Mouse (Mus musculus): ENCODE measurements around the gene Zc3h7b. TPM values are rescaled to one million over a fixed set of nuclear protein-coding genes. Genes with fewer than 3 reads are reported as not detected.
"Not testable (repeated sequence)": the region's sequence is repeated elsewhere in the genome, so short reads cannot be mapped to it uniquely, and the experiment has no call there.

Gene Zc3h7b
- polyA plus RNA-seq (2012; rRNA removed) = 9.4 and 11.6 TPM in 2 replicates

DNA sequence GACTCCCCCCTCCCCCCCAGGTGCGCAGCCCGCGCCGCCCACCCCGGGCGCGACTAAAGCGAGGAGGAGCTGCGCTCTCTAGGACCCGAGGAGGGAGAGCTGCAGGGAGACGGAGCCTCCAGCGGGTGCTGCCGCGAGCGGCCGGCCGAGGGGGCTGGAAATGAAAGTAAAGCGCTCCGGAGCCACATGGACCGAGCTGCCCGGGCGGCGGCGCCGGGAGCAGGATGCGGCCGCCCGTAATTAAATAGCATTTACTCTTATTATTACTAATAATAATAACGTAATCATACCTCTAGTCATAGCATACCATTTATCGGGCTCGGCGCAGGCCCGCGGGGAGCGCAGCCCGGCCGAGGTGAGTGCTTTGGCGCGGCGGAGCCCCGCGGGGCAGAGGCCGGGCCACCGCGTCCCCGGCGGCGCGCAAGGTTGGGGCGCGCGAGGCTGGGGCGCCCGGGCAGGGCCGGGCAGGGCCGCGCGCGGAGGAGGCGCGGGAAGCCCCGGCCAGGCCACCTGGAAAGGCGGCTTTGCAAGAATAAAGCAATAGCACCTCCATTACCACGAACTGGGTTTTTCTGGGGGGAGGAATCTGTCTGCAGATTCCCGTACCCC lies at the start of gene Zc3h7b, which contains the start of gene Rangap1:
Gene Zc3h7b, plus strand, starts transcription at position 66 of the 609 bp plus-strand sequence.
Gene Rangap1, minus strand, starts transcription at position 539 of the 609 bp plus-strand sequence.
- no peak for DNase-seq (ENCODE audit: low read depth, low spot score)
- WGBS = under 1% methylated on average over 65 of the region's 65 CpGs

DNA sequence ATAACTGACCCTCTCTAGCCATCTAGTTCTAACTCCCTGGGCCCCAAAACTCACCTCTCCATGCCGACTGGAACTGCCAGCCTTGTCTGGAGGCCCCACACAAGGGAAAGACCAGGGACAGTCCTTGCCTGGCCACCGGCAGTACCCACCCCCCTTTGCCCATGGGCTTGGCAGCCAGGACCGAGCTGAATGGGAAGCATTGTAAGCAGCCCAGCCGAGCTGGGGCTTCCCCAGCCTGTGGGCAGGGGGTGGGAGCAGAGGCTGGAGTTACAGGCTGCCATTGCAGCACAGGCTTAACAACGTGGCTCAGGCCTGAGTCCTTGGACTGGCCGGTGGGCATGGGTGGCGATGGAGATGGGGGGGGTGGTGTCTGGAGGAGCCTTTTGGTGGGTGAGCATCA lies 47.7 kb upstream of the Zc3h7b start, which contains the start of gene Chadl:
Gene Chadl, minus strand, starts transcription at position 113 of the 400 bp plus-strand sequence.
- no peak for DNase-seq (ENCODE audit: low read depth, low spot score)
- WGBS = 76% methylated on average over 7 of the region's 7 CpGs

DNA sequence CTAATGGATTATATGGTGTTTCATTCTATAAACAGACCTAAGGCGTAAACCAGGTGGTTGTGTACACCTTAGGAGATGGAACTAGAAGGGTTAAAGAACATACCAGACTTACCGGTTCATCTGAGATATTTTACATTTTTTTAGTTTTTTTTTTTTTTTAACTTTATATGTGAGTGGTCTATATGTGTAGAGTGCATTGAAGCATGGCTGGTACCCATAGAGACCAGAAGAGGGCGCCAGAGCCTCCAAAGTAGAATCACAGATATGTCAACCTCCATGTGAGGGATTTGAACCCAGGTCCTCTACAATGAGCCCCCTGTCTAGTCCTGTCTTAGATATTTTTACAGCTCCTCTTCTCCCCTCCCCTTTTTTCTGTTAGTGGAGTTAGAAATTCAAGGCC lies 47.0 kb upstream of the Zc3h7b start:
- DNase-seq (ENCODE audit: low read depth, low spot score) = no peak
- WGBS = 39% methylated on average over 3 of the region's 3 CpGs

DNA sequence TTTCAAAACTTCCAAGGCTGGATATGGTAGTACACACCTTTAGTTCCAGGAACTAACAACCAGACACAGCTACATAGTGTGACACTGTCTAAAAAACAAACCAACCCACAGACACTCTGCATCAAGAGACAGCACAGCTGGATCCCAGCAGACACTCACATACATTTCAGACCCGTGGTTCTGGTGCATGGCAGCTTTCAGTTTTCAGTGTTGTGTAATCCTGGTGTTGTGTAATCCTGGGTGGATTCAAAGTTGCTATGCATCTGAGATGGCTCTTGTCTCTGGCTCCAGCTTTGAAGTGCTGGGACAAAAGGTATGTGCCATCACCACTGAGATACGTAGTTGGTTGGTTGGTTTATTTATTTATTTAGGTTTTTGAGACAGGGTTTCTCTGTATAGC lies 46.3 kb upstream of the Zc3h7b start:
- DNase-seq (ENCODE audit: low read depth, low spot score) = no peak
- WGBS = 56% methylated on average over 2 of the region's 2 CpGs

GRCm38 (mm10) chr15:81700161-81700560 lies 44.7 kb upstream of the Zc3h7b start:
- WGBS = 17% methylated on average over 2 of the region's 2 CpGs
- no peak for DNase-seq (ENCODE audit: low read depth, low spot score)

GRCm38 (mm10) chr15:81700601-81701000 lies 44.3 kb upstream of the Zc3h7b start:
- no peak for DNase-seq (ENCODE audit: low read depth, low spot score)
- 34% methylated on average over 8 of the region's 8 CpGs for whole genome bisulfite sequencing

- WGBS = 79% methylated on average over 4 of the region's 4 CpGs
- not testable (repeated sequence) for DNase-seq (ENCODE audit: low read depth, low spot score)
These were observed 43.5 kb upstream of the Zc3h7b start for GRCm38 (mm10) chr15:81701350-81701749.

- DNase-seq (ENCODE audit: low read depth, low spot score) = no peak
- 88% methylated on average over 13 of the region's 13 CpGs for WGBS
These were observed 42.4 kb upstream of the Zc3h7b start for GRCm38 (mm10) chr15:81702306-81703093.

- 79% methylated on average over 3 of the region's 3 CpGs for WGBS
- DNase-seq (ENCODE audit: low read depth, low spot score) = no peak
These were observed 41.8 kb upstream of the Zc3h7b start for GRCm38 (mm10) chr15:81703094-81703489.

DNA sequence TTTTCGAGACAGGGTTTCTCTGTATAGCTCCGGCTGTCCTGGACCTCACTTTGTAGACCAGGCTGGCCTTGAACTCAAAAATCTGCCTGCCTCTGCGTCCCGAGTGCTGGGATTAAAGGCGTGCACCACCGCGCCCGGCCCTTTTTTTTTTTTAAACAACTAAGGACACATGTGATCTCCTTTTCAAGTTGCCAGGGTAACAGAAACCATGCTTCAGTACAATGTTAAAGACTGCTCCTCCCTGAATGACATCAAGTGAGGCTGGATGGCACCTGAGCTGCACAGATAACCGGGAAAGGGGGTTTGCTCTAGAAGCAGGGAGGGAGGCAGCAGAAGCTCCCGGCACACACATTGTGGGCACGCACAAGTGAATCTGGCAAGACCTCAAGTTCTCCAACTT lies 35.9 kb upstream of the Zc3h7b start:
- 88% methylated on average over 11 of the region's 11 CpGs for WGBS
- no peak for DNase-seq (ENCODE audit: low read depth, low spot score)

- DNase-seq (ENCODE audit: low read depth, low spot score) = no peak
- WGBS = 100% methylated on average over 1 of the region's 1 CpGs
These were observed 35.2 kb upstream of the Zc3h7b start for GRCm38 (mm10) chr15:81709686-81710085.

DNA sequence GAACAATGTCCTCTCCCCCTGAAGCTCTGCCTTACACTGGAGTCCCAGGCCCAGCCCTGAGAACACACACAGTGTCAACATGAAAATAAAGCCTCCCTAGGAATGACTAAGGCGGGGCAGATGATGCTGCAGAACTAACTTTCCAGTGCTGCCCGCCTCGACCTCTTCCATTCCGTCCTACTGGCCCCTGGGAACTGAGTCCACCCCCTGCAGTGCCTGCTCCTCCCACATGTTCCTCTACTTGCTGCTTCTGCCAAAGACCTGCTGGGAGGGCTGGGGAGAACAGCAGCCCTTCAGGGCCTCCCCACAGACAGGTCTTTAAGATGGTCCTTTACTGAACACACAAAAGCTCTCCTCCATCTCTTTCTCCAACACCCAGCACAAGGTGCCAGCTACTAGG lies 34.1 kb upstream of the Zc3h7b start:
- 63% methylated on average over 4 of the region's 4 CpGs for WGBS
- DNase-seq (ENCODE audit: low read depth, low spot score) = no peak

- WGBS = 68% methylated on average over 6 of the region's 6 CpGs
- no peak for DNase-seq (ENCODE audit: low read depth, low spot score)
These were observed 31.1 kb upstream of the Zc3h7b start for GRCm38 (mm10) chr15:81713742-81714141.

DNA sequence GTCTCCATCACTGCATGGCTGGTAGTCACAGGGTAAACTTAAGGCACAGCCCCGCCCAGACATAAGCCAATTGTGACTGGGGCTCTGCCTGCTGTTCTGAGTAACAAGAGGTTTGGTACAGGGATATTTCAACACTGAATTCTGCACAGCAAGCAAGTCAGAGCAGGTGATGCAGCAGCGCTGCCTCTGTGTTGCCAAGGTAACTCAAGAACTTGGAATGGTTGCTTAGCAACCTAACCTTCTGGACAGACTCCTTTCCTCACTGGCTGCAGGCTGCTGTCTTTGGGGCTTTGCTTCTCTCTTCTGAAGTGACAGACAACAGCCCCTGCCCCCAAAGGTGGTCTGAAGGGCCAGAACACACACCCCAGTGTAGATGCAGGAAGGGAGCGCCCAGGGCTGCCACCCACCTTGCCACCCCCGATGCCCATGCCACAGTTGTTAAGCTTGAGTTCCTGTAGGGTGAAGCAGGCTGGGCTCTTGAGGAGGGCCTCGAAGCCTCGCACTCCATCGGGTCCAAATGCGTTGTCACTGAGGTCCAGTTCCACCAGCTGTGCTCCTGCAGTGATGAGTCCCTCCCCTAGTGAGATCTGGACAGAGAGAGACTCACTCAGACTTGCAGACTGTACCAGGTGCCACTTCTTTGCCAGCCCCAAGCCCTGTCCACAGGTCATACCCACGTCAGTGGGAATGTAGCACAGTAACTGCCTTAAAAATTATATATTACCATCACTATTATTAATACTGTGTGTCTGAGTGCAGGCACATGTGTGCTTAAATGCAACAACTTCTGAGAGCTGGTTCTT lies 26.3 kb upstream of the Zc3h7b start:
- DNase-seq (ENCODE audit: low read depth, low spot score) = no peak
- WGBS = 94% methylated on average over 9 of the region's 9 CpGs

GRCm38 (mm10) chr15:81719139-81719531 lies 25.7 kb upstream of the Zc3h7b start:
- WGBS = 92% methylated on average over 6 of the region's 6 CpGs
- no peak for DNase-seq (ENCODE audit: low read depth, low spot score)

- 95% methylated on average over 5 of the region's 5 CpGs for WGBS
- no peak for DNase-seq (ENCODE audit: low read depth, low spot score)
These were observed 22.5 kb upstream of the Zc3h7b start for GRCm38 (mm10) chr15:81722361-81722760.

DNA sequence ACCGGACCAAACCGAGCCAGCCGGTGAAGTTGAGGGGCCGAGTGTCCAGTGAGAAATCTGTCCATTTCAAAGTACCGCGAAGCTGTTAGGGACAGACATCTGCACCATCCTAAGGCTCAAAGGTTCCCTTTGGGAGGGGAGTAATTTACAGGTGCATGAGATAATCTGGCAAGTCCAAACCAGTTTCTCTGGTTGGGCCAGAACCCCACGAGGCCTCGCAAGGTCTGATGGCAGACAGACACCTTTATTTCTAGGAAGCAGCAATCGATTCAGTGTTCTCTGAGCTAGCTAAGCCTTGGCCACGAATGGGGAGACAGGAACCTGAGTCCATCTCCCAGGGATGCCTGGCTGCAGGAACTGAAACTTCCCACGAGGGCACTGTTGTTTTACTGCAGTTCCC lies 21.2 kb upstream of the Zc3h7b start:
- no peak for DNase-seq (ENCODE audit: low read depth, low spot score)
- 44% methylated on average over 11 of the region's 11 CpGs for WGBS

DNA sequence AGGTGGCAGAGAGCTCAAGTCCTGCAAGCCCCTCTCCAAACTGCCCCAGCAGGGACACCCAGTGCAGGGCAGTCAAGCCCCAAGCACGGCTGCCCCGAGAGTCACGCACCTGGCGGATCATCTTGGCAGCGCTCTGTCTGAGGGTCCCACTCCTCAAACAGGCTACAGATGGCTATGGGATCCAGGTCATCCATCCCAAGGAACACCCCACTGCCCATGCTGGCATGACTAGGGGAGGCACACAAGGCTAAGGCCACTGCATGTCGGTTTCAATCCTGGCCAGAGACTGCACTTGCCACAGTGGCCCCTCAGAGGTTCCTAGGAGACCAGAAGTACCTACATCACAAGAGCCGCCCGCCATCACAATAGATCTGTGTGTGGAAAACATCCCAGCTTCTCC lies 18.9 kb upstream of the Zc3h7b start:
- 97% methylated on average over 8 of the region's 8 CpGs for WGBS
- DNase-seq (ENCODE audit: low read depth, low spot score) = no peak

- DNase-seq (ENCODE audit: low read depth, low spot score) = no peak
- WGBS = under 1% methylated on average over 49 of the region's 49 CpGs
These were observed 15.5 kb upstream of the Zc3h7b start for GRCm38 (mm10) chr15:81729241-81729791.

Measured in large intestine, adult 2 months (tissue).